Mouse (Mus musculus) liver, adult (tissue): ENCODE data around the gene Gimap5.

Source experiments
- GATA4 ChIP-seq: IDR thresholded peaks from 2 replicates; pipeline ENCODE4 v1.6.1; 2014; ENCODE audit warnings: mild to moderate bottlenecking, low read length; ENCODE audit not compliant: insufficient replicate concordance

The Gimap5 gene

GRCm38 (mm10) chr6:48768178-48768869 lies 22.3 kb downstream of the Gimap5 start:
- TF ChIP-seq GATA4: no peak

DNA sequence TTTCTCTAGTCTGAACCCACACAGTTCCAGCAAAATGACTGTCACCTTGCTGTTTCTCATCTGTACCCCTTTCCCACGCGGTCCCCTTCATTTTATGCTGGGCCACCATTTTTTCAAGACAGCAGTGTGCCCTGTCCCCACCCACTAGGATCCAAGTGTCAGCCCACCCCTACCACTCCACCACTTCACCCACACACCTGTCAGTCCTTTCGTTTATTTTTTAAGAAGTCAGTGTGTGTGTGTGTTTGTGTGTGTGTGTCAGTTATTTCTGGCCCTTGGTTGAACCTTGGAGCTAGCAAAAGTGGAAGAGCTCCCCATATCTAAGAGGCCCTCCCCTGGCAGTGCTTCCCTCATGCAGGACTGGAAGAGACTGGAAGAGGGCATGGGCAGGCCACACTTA lies 22.9 kb downstream of the Gimap5 start:
- no peak for TF ChIP-seq GATA4

DNA sequence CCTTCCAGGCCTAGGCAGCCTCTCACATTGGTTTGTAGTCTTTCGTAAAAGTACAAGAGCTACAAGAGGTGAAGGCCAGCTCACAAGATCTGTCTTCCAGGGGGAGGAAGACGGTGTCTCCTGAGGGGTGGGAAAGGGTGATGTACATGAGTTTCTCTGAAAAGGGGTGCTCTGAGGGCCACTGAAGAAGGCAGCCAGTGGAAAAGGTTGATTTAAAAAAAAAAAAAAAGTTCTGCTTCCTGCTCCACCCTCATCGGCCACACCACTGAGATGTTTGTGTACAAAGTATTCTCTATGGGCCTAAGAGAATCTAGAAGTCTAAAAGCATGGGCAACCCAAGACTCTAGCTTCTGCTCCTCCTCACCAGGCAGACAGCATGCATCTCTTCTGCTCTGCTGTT lies 24.7 kb downstream of the Gimap5 start, which contains the start of gene Gimap3:
Gene Gimap3 (minus strand): TSS at position 156 of the 400 bp plus-strand sequence.
- no peak for TF ChIP-seq GATA4

DNA sequence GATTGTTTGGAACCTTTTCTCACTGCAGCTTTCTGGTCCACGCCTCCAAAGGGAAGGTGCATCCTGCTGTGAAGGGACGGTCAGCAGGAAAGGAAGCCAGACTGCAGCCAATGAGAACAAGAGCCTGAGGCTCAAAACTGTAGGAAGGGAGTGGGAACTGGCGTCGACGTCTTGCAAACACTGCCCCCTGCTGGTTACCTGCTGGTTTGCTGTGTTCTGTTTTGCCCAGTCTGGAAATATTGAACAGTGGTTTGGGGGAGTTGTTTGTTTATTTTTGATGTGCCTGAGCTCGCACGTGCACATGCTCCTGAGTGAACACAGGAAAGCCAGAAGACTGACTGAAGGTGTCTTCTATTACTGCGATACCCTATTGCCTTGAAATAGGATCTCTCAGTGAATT lies 26.0 kb downstream of the Gimap5 start:
- TF ChIP-seq GATA4: no peak

- TF ChIP-seq GATA4: no peak
These were observed 38.4 kb downstream of the Gimap5 start for GRCm38 (mm10) chr6:48784406-48784805.

GRCm38 (mm10) chr6:48785189-48785588 lies 39.2 kb downstream of the Gimap5 start:
- TF ChIP-seq GATA4: peak; percentile 68; the same call in 1 of the 2 replicates

DNA sequence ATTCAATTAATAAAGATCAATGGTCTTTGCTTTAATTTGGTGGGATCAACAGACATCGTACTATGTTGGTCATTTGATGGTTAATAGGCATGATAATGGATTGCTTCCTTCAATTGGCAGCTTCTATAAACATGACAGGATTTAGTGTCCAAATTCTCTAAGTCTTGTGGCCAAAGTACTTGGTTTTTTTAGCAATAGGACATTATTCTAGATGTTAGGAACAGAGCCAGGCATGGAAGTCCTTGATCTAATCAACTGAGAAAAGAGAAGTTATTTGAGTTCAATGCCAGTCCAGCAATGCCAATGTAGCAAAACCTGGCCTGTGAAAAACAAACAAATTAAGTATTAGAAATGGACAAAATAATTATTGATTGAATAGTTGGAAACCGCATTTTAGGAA lies 39.6 kb downstream of the Gimap5 start:
- peak; percentile 53; the same call in 1 of the 2 replicates for TF ChIP-seq GATA4

DNA sequence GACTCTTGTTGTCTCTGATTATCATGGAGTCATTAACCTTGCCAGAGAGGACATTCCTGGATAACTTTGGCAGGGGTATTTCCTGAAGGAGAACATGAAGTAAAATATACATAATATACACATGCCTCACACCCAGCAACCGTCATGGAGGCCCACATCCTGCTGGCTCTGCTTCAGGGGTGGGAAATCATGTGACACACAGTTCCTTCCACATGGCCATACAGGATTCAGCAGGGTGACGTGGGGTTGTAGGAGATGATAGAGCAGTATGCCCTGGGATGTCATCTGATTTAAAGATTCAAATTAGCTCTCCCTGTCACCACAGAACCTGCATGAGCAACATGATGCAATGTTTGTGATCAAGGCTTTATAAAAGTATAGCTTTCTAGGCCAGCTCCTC lies 41.9 kb downstream of the Gimap5 start:
- TF ChIP-seq GATA4: no peak

DNA sequence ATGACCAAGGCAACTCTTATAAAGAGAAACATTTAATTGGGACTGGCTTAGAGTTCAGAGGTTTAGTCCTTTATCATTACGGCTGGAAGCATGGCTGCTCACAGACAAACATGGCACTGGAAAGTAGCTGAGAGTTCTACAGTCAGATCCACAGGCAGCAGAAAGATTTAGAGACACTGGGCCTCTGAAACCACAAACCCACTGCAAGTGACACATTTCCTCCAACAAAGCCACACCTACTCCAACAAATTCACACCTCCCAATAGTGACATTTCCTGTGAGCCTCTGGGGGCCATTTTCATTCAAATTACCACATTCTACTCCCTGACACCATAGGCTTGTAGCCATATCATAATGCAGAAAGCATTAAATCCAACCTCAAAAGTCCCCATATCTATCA lies 55.9 kb downstream of the Gimap5 start:
- no peak for TF ChIP-seq GATA4

DNA sequence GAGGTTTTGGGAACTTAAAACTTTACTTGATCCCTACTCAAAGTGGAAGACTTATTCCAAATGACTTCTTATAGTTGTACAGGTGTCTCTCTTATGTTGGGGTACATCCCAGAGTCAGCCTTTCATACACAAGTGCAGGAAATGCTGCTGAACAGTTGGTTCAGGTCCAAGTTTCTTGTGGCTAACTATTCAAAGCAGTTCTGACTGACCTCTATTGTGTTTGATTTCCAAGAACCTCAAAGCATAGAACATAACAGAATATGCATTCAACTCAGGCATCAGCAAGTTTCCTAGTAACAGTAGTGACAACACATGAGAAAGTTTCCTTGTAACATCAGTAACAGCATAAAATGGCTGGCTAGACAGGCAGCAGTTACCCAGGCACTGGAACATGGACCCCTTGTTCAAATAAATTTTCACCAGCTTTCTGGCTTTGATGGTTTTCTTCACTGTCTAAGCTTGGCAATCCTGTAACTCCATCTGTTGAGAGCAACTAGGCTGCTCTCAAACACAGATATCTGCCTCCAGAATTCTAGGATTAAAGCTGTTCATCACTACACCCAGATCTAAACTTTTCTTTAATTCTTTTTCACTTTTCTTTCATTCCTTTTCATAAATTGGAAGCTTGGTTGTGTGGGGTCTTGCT lies 57.5 kb downstream of the Gimap5 start:
- no peak for TF ChIP-seq GATA4
